In genomic region chr9:115908325-115908724, GRCm38 (mm10) we compare ENCODE assay signal across 12 mouse cellular contexts. TPM values are rescaled to one million over a fixed set of nuclear protein-coding genes. Genes with fewer than 3 reads are reported as not detected.
A peak's percentile ranks its signal among the peaks of the same experiment; 100 is the strongest.
DNase-seq lines count a peak whose midpoint lies in the region; ATAC-seq and TF ChIP-seq lines count a peak whose summit lies in the region.
"Had no signal": no experiment of that assay in that cellular context is flagged by ENCODE, and none has a peak within 500 bp of the region (broad histone marks: within the 10 kb centered on the region; RNA-seq: fewer than 3 reads in every experiment).

No protein-coding gene starts in this region.

- H3K27ac ChIP-seq in heart, embryonic 15.5 days = no peak overlapping the region
- H3K27ac ChIP-seq in stomach, embryonic 15.5 days = no peak overlapping the region
- no peak overlapping the region for H3K27ac ChIP-seq in stomach, postnatal 0 days (replicated peaks)
- H3K27ac ChIP-seq: neural tube, embryonic 13.5 days had no signal

- no peak for TF ChIP-seq EP300 in stomach, postnatal 0 days (optimal IDR thresholded peaks at IDR 0.05)

- H3K4me2 ChIP-seq in heart, embryonic 15.5 days = peak overlapping the region; percentile 49
- H3K4me2 ChIP-seq in stomach, embryonic 15.5 days = 0 out of 2 replicates have a peak overlapping the region, but pooled peaks have one; percentile 27
- no peak overlapping the region; the same call in 1 of the 2 replicates for H3K4me2 ChIP-seq in stomach, postnatal 0 days (replicated peaks; ENCODE audit: low read depth)
- H3K4me2 ChIP-seq: neural tube, embryonic 13.5 days had no signal

- no peak for ATAC-seq in heart, embryonic 15.5 days (replicated peaks; ENCODE audit: insufficient number of reproducible peaks, insufficient read depth, low FRiP score, low read depth)
- no peak for ATAC-seq in stomach, embryonic 15.5 days (ENCODE audit: insufficient read depth, low FRiP score, low read depth)
- ATAC-seq in stomach, postnatal 0 days (ENCODE audit: low FRiP score, low TSS enrichment) = no peak
- ATAC-seq in hematopoietic stem cell, adult 5-6 weeks (replicated peaks in 1 of 2; ENCODE audit: insufficient read depth in 1 of 2, low FRiP score in 2 of 2, low TSS enrichment in 1 of 2, low read depth in 1 of 2, poor library complexity in 2 of 2, severe bottlenecking in 2 of 2) = peak; percentile 22 to 42; a peak in 1 of 4 replicates
- ATAC-seq: lung, postnatal 0 days had no signal

- no peak overlapping the region for H3K4me3 ChIP-seq in heart, embryonic 15.5 days
- no peak overlapping the region for H3K4me3 ChIP-seq in stomach, embryonic 15.5 days (replicated peaks)
- H3K4me3 ChIP-seq in stomach, postnatal 0 days (ENCODE audit: low read depth, low read length) = no peak overlapping the region
- H3K4me3 ChIP-seq: neural tube, embryonic 13.5 days had no signal

- intact Hi-C loops in heart, postnatal 14 days (cut with DNase I) = no loop called here

- no peak overlapping the region for H3K9ac ChIP-seq in heart, embryonic 15.5 days
- no peak overlapping the region for H3K9ac ChIP-seq in stomach, embryonic 15.5 days
- no peak overlapping the region for H3K9ac ChIP-seq in stomach, postnatal 0 days (ENCODE audit: low read length)
- H3K9ac ChIP-seq: neural tube, embryonic 13.5 days had no signal

- H3K9me3 ChIP-seq in heart, embryonic 15.5 days (replicated peaks) = no peaks in the 10 kb centered on the region
- H3K9me3 ChIP-seq in stomach, embryonic 15.5 days = no peaks in the 10 kb centered on the region
- no peaks in the 10 kb centered on the region for H3K9me3 ChIP-seq in stomach, postnatal 0 days (ENCODE audit: control insufficient read depth, low read length)
- H3K9me3 ChIP-seq: neural tube, embryonic 13.5 days had no signal

- H3K27me3 ChIP-seq in heart, embryonic 15.5 days = no peaks in the 10 kb centered on the region
- no peaks in the 10 kb centered on the region for H3K27me3 ChIP-seq in stomach, embryonic 15.5 days (replicated peaks)
- no peaks in the 10 kb centered on the region for H3K27me3 ChIP-seq in stomach, postnatal 0 days (ENCODE audit: control insufficient read depth, insufficient read depth, low read length)
- H3K27me3 ChIP-seq: neural tube, embryonic 13.5 days had no signal

- H3K36me3 ChIP-seq in heart, embryonic 15.5 days = no peaks in the 10 kb centered on the region
- H3K36me3 ChIP-seq in stomach, embryonic 15.5 days = no peaks in the 10 kb centered on the region
- no peaks in the 10 kb centered on the region for H3K36me3 ChIP-seq in stomach, postnatal 0 days (ENCODE audit: control insufficient read depth, insufficient read depth, low read length)
- H3K36me3 ChIP-seq: neural tube, embryonic 13.5 days had no signal

- DNase-seq in heart, postnatal 14 days = no peak
- no peak for DNase-seq in stomach, postnatal 0 days (ENCODE audit: low spot score)
- DNase-seq in skeletal muscle tissue, adult 2 months (ENCODE audit: low read depth, low spot score) = peak; percentile 15
- DNase-seq in adrenal gland, postnatal 14 days = no peak
- no peak for DNase-seq in thymus, postnatal 25 days
- DNase-seq: cerebellum, postnatal 25 days; spleen, adult 18-20 months had no signal

- TF ChIP-seq CTCF in stomach, postnatal 0 days (IDR thresholded peaks at IDR 0.05; ENCODE audit: low read depth) = no peak

- WGBS in heart, embryonic 15.5 days = 15% methylated on average over 15 of the region's 15 CpGs
- WGBS in stomach, embryonic 15.5 days = 14% methylated on average over 15 of the region's 15 CpGs
- 15% methylated on average over 15 of the region's 15 CpGs for WGBS in stomach, postnatal 0 days

- H3K4me1 ChIP-seq in heart, embryonic 15.5 days (replicated peaks) = peaks cover 4% of the 10 kb centered on the region; the same call in 1 of the 2 replicates
- H3K4me1 ChIP-seq in stomach, embryonic 15.5 days = peaks cover 5% of the 10 kb centered on the region; the same call in 1 of the 2 replicates
- H3K4me1 ChIP-seq in stomach, postnatal 0 days (replicated peaks; ENCODE audit: control insufficient read depth, insufficient read depth) = no peaks in the 10 kb centered on the region

RNA-seq across cellular contexts. Expression of gene Gadl1, which starts 0.9 kb away (rescaled TPM):
- polyA plus RNA-seq in heart, embryonic 15.5 days (2015; fragmentation: Nextera tagmentation; extraction: Ambion mirVana) = 0.39 and 0.69 TPM in 2 replicates
- under 1 TPM in 1 of 2 experiments, not detected in 1; 0.10 TPM for total RNA-seq in heart, postnatal 14 days (2021)
- polyA plus RNA-seq in stomach, embryonic 15.5 days (2015; fragmentation: Nextera tagmentation; extraction: Ambion mirVana) = 0.41 and 1.7 TPM in 2 replicates
- 0.45 and 0.57 TPM in 2 replicates for polyA plus RNA-seq in stomach, postnatal 0 days (2015; fragmentation: Nextera tagmentation; extraction: Ambion mirVana)
- total RNA-seq in hematopoietic stem cell, adult 5-6 weeks (2017) = 0.74 TPM in 1 of 2 replicates, not detected in the other
- total RNA-seq in adrenal gland, postnatal 14 days (2021) = 0.11 TPM in 1 of 2 replicates, not detected in the other

Comparison
In these comparisons a context has a peak if more than half of its experiments do, and no peak if none do; other contexts are left out.
1. ATAC-seq: peak in hematopoietic stem cell, adult 5-6 weeks (2 of 2); none in heart, embryonic 15.5 days (single experiment), stomach, embryonic 15.5 days (single experiment) and stomach, postnatal 0 days (single experiment).